Mouse (Mus musculus) forebrain, embryonic 10.5 days (tissue): Measurements from ENCODE around the gene Abhd17a. TPM values are rescaled to one million over a fixed set of nuclear protein-coding genes. Genes with fewer than 3 reads are reported as not detected.

Source experiments
- DNase-seq: peaks from one replicate; pipeline ENCODE4 v3.0.0-alpha.2; 2017; ENCODE audit warnings: low spot score; ENCODE audit errors: extremely low spot score
- H3K27ac ChIP-seq: fragments of 300-500 bp; sonication (generic); 2 replicates; pipeline ENCODE4 v1.5.1; 2016; ENCODE audit warnings: mild to moderate bottlenecking
- H3K27me3 ChIP-seq: fragments of 300-500 bp; sonication (generic); 2 replicates; pipeline ENCODE4 v1.6.1; 2016; ENCODE audit warnings: mild to moderate bottlenecking; ENCODE audit not compliant: poor library complexity, severe bottlenecking
- H3K36me3 ChIP-seq: fragments of 300-500 bp; sonication (generic); replicated peaks from 2 replicates; pipeline ENCODE4 v1.6.1; 2016; ENCODE audit warnings: mild to moderate bottlenecking, moderate library complexity
- H3K4me1 ChIP-seq: fragments of 300-500 bp; sonication (generic); 2 replicates; pipeline ENCODE4 v1.6.1; 2016
- H3K4me3 ChIP-seq: fragments of 300-500 bp; sonication (generic); 2 replicates; pipeline ENCODE4 v1.5.1; 2016; ENCODE audit warnings: mild to moderate bottlenecking, moderate library complexity
- H3K9me3 ChIP-seq: fragments of 300-500 bp; sonication (generic); 2 replicates; pipeline ENCODE4 v1.6.1; 2016; ENCODE audit warnings: mild to moderate bottlenecking, moderate library complexity
- WGBS: fragments of 180-500 bp; shearing (Covaris S2); methylation state at CpG from one replicate; pipeline ENCODE4 v1.1.7; 2016; 5-methylcytosine and 5-hydroxymethylcytosine counted together
- polyA plus RNA-seq: library from polyadenylated mRNA; unstranded; fragments of >200 nt; fragmentation: Nextera tagmentation; extraction: Ambion mirVana; gene quantifications from 2 replicates; pipeline ENCODE4 v1.2.1, GENCODE M21; 2016

Gene Abhd17a
- polyA plus RNA-seq, 1 experiment from 2014 or later, result 71.8 TPM

DNA sequence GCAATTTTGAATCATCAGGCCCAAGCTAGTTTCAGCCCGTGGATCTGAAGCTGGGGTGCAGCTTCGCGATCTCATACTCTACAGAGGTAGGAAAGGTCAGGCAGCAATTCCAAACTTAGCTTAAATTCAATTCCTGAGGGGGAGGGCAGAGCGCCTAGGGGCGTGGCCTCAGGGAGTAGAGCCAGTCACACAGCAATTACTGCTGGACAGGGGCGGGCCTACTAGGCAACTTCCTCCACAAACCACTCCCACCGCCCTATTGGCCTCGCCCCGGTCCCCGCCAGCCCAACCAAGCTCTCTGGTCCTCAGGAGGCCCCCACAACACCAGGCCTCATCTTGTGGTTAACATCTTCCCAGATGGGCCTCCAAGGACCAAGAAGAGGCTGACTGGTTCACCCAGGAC, 20.5 kb downstream of the Abhd17a start:
- Histone ChIP-seq H3K36me3 (peaks cover 30% of the 10 kb centered on the region), H3K4me3 (peak overlapping the region; percentile 41), H3K27me3 (no peaks in the 10 kb centered on the region), H3K4me1 (peaks cover 76% of the 10 kb centered on the region), H3K9me3 (no peaks in the 10 kb centered on the region), H3K27ac (peak overlapping the region; percentile 85)
- peak; percentile 52 for DNase-seq
- 31% methylated on average over 10 of the region's 10 CpGs for WGBS

DNA sequence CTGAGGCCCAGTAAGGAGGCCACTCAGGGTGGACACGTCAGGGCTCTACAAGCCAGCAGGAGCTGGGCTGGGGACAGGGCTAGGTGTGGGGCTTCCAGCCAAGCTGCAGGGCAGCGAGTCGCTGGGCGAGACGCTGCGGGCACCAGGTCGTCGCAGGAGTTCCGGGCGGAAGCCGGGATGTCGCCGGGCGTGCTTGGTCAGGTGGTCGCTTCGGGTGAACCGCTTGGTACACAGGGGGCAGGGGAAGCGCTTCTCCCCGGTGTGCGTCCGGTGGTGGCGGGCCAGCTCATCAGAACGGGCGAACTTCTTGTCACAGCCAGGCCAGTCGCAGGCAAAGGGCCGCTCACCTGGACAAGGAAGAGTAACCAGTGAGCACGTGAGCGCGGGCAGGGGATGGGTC, 21.3 kb downstream of the Abhd17a start:
- Histone ChIP-seq H3K4me3 (peak overlapping the region; percentile 22; the same call in 1 of the 2 replicates), H3K36me3 (peaks cover 35% of the 10 kb centered on the region), H3K4me1 (peaks cover 68% of the 10 kb centered on the region), H3K27ac (peak overlapping the region; percentile 85; the same call in 1 of the 2 replicates), H3K9me3 (no peaks in the 10 kb centered on the region), H3K27me3 (no peaks in the 10 kb centered on the region)
- no peak for DNase-seq
- 94% methylated on average over 29 of the region's 29 CpGs for WGBS

- Histone ChIP-seq H3K27me3 (no peaks in the 10 kb centered on the region), H3K36me3 (peaks cover 35% of the 10 kb centered on the region), H3K4me3 (peak overlapping the region; percentile 20), H3K4me1 (peaks cover 54% of the 10 kb centered on the region), H3K27ac (peak overlapping the region; percentile 75), H3K9me3 (no peaks in the 10 kb centered on the region)
- DNase-seq, result peak; percentile 84
- WGBS, result 21% methylated on average over 17 of the region's 17 CpGs
Observed at GRCm38 (mm10) chr10:80566375-80567092, 23.6 kb downstream of the Abhd17a start.

DNA sequence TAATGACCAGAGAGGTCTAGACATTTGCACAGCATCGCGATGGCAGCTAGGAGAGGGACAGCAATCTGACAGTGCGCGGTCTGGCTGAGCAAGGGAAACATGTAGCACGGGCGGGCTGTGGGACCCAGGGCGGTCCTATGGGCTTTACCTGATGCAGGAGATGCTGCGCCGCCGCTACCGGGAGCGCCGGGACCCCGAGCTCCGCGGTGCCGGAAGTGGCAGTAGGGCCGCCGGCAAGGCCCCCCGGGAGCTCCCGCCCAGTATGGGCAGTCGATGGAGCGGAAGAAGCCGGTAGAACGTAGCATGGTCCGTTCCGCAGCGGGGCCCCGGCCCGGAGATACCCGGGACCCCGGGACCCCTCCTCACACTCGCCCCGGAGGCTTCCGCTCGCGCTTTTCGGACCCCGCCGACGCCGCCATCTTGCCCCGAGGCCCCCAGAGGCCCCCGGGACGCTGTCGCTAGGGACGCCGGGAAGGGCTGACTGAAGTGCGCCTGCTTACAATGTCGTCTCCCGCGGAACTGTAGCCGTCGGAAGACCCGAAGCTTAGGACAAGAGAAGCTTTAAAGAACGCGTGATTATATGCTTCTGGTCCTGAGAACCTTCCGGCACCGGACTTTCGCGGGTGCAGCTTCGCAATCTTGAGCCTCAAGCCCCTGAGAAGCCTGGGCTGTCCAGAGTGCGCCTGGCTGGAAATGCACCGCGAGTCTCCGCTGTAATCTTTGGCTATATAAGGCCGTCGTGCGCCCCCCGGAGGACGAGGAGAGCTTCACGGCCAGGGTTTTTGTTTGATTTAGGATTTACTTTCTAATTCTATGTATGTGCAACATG, 28.8 kb downstream of the Abhd17a start, which contains the start of gene Rexo1:
Rexo1 (minus strand) TSS at position 445 of the 829 bp plus-strand sequence.
- Histone ChIP-seq H3K27ac (peak within 1 kb of the TSS; percentile 95), H3K9me3 (no peaks in the 10 kb centered on the region), H3K4me3 (peak within 1 kb of the TSS; percentile 79), H3K4me1 (peaks cover 54% of the 10 kb centered on the region), H3K36me3 (peaks cover 14% of the 10 kb centered on the region; the same call in 1 of the 2 replicates), H3K27me3 (no peaks in the 10 kb centered on the region)
- DNase-seq, result peak; percentile 93
- WGBS, result under 1% methylated on average over 72 of the region's 72 CpGs

GRCm38 (mm10) chr10:80560621-80561020, 29.5 kb downstream of the Abhd17a start:
- 2% methylated on average over 13 of the region's 13 CpGs for WGBS
- H3K4me3 ChIP-seq, result peak overlapping the region; percentile 79
- peak overlapping the region; percentile 95 for H3K27ac ChIP-seq
- no peak for DNase-seq
- no peaks in the 10 kb centered on the region for H3K9me3 ChIP-seq
- peaks cover 10% of the 10 kb centered on the region; the same call in 1 of the 2 replicates for H3K36me3 ChIP-seq
- no peaks in the 10 kb centered on the region for H3K27me3 ChIP-seq
- peaks cover 51% of the 10 kb centered on the region for H3K4me1 ChIP-seq

DNA sequence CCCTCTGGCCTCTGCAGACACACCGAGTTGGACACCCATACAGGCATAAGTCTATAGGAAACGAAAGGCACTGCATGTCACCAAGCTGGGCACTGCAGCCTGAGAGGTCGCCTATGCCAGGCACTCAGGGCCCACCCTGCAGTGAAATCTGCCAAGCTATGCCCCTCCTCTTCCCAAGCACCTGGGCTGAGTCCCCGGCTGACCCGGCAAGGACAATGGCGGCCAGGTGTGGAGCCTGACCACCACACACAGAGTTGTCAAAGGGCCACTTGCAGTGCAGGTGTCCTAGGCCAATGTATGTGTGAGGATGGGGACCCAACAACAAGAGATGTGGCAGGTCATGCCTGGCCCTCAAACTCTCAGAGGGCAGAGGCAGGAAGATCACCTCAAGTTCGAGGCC, 30.7 kb downstream of the Abhd17a start:
- Histone ChIP-seq H3K9me3 (no peaks in the 10 kb centered on the region), H3K4me3 (peak overlapping the region; percentile 79), H3K36me3 (peaks cover 6% of the 10 kb centered on the region; the same call in 1 of the 2 replicates), H3K27me3 (no peaks in the 10 kb centered on the region), H3K27ac (no peak overlapping the region), H3K4me1 (peaks cover 51% of the 10 kb centered on the region)
- WGBS, result 89% methylated on average over 7 of the region's 7 CpGs
- DNase-seq, result no peak

GRCm38 (mm10) chr10:80557346-80557965, 32.7 kb downstream of the Abhd17a start:
- H3K36me3 ChIP-seq, result peaks cover 9% of the 10 kb centered on the region; the same call in 1 of the 2 replicates
- WGBS, result 39% methylated on average over 5 of the region's 5 CpGs
- no peak overlapping the region for H3K27ac ChIP-seq
- no peaks in the 10 kb centered on the region for H3K27me3 ChIP-seq
- H3K4me1 ChIP-seq, result peaks cover 57% of the 10 kb centered on the region
- no peaks in the 10 kb centered on the region for H3K9me3 ChIP-seq
- H3K4me3 ChIP-seq, result no peak overlapping the region
- DNase-seq, result peak; percentile 75

GRCm38 (mm10) chr10:80553997-80554396, 36.1 kb downstream of the Abhd17a start:
- Histone ChIP-seq H3K4me3 (no peak overlapping the region), H3K27ac (no peak overlapping the region), H3K4me1 (peaks cover 33% of the 10 kb centered on the region), H3K9me3 (no peaks in the 10 kb centered on the region), H3K36me3 (peaks cover 29% of the 10 kb centered on the region), H3K27me3 (no peaks in the 10 kb centered on the region)
- no peak for DNase-seq
- WGBS, result 84% methylated on average over 6 of the region's 6 CpGs

DNA sequence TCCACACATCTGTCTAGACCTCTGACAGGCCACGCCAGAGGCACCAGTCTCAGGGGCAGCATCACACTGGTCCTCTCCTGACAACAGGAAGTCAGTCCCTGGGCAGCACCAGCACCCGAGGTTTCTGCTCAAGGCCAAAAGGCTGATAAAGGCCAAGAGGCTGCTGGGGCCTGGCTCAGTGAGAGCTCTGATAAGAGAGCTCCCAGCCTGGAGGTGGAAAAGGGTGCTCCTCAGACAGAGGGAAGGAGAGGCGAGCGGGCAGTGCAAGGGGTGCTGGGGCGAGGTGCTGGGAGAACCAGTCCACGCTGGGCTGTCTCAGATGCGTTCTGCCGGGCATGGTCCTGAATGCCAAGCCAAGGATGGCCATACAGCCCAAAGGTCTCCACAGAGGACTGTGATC, 36.6 kb downstream of the Abhd17a start:
- 90% methylated on average over 8 of the region's 8 CpGs for WGBS
- Histone ChIP-seq H3K36me3 (peaks cover 33% of the 10 kb centered on the region), H3K27me3 (no peaks in the 10 kb centered on the region), H3K4me3 (no peak overlapping the region), H3K4me1 (peaks cover 33% of the 10 kb centered on the region), H3K27ac (no peak overlapping the region), H3K9me3 (no peaks in the 10 kb centered on the region)
- DNase-seq, result no peak

DNA sequence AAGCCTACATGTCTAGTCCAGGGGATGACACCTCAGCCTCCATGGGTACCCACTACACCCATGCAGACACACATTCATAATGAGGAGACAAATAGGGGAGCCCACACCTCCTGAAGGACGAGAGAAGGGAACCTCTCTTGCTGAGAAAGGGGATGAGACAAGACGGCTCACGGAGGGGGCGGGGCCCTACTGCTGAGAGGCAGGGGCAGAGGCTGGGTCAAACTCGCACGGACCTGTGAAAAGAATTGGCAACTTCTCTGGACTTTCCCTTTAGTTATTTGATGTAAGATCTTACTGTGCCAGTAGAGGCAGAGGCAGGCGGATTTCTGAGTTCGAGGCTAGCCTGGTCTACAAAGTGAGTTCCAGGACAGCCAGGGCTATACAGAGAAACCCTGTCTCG, 37.8 kb downstream of the Abhd17a start:
- Histone ChIP-seq H3K36me3 (peaks cover 45% of the 10 kb centered on the region), H3K9me3 (no peaks in the 10 kb centered on the region), H3K4me3 (no peak overlapping the region), H3K27me3 (no peaks in the 10 kb centered on the region), H3K27ac (no peak overlapping the region), H3K4me1 (peaks cover 23% of the 10 kb centered on the region)
- DNase-seq, result no peak
- WGBS, result 62% methylated on average over 9 of the region's 9 CpGs

DNA sequence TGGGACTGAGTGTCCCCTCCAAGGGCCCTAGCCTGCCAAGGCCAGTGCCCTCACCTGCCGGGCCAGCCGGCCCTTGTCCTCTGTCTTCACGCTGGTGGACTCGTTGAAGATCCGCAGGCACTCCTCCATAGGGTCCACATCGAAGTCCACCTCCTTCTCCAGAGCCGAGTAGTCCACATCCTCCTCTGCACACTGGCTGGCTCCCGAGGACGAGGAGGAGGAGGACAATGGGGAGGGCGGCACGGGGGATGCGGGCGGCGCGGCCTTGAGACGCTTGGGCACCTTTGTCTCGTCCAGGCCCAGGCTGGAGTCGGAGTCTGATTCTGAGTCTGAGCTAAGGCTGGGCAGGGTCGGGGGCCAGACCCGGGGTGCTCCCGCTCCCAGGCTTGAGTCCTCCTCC, 40.9 kb downstream of the Abhd17a start:
- H3K4me1 ChIP-seq, result peaks cover 14% of the 10 kb centered on the region; the same call in 1 of the 2 replicates
- 92% methylated on average over 21 of the region's 21 CpGs for WGBS
- DNase-seq, result no peak
- no peaks in the 10 kb centered on the region for H3K9me3 ChIP-seq
- H3K4me3 ChIP-seq, result 0 out of 2 replicates have a peak overlapping the region, but pooled peaks have one; percentile 5
- H3K27ac ChIP-seq, result no peak overlapping the region
- no peaks in the 10 kb centered on the region for H3K27me3 ChIP-seq
- peaks cover 73% of the 10 kb centered on the region for H3K36me3 ChIP-seq

DNA sequence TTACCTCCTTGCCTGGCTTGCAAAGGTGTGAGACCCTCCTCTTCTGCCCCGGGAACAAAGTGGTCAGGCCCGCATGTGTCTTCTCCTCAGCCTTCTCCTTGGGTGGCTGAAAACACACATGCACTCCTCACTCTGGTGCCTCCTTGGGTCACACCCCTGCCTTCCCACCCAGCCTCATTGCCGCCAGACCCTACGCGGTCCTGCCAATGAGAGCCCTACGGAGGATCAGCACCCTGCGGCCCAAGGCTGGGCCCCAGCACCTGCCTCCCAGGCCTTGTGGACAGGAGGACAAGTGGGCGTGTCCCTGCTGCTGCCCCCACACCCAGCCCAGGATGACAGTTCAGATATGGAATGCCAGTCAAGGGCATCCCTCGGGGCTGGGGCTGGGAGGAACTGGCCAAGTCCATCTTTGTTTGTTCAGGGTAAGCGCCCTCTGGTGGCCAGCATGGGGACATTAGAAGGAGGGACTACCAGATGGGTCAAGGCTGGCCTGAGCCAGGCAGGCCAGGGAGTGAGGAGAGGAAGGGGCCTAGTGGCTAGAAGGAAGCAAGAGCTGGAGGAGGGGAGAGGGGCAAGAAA, 41.6 kb downstream of the Abhd17a start:
- Histone ChIP-seq H3K27ac (no peak overlapping the region), H3K9me3 (no peaks in the 10 kb centered on the region), H3K36me3 (peaks cover 75% of the 10 kb centered on the region), H3K4me3 (0 out of 2 replicates have a peak overlapping the region, but pooled peaks have one; percentile 5), H3K27me3 (no peaks in the 10 kb centered on the region), H3K4me1 (peaks cover 10% of the 10 kb centered on the region; the same call in 1 of the 2 replicates)
- peak; percentile 77 for DNase-seq
- WGBS, result 75% methylated on average over 10 of the region's 10 CpGs
